Mouse (Mus musculus): Measurements from ENCODE around the gene C2cd5.

The C2cd5 gene

GRCm38 (mm10) chr6:142979665-142980660 lies 120.0 kb downstream of the C2cd5 start:
- no peak for DNase-seq (ENCODE audit: low read depth, low spot score)

- DNase-seq (ENCODE audit: low read depth, low spot score) = peak; percentile 64
Observed at GRCm38 (mm10) chr6:142977221-142977620, 122.7 kb downstream of the C2cd5 start.

- no peak for DNase-seq (ENCODE audit: low read depth, low spot score)
Observed at GRCm38 (mm10) chr6:142973289-142973688, 126.7 kb downstream of the C2cd5 start.

GRCm38 (mm10) chr6:142972205-142972604 lies 127.7 kb downstream of the C2cd5 start:
- no peak for DNase-seq (ENCODE audit: low read depth, low spot score)

GRCm38 (mm10) chr6:142967407-142967806 lies 132.5 kb downstream of the C2cd5 start:
- no peak for DNase-seq (ENCODE audit: low read depth, low spot score)

- peak; percentile 94 for DNase-seq (ENCODE audit: low read depth, low spot score)
Observed at GRCm38 (mm10) chr6:142964531-142965385, 135.2 kb downstream of the C2cd5 start.

- DNase-seq (ENCODE audit: low read depth, low spot score) = peak; percentile 64
Observed at GRCm38 (mm10) chr6:142964076-142964530, 135.8 kb downstream of the C2cd5 start, which contains the start of gene St8sia1. St8sia1 (minus strand) TSS chr6:142964452.

GRCm38 (mm10) chr6:142963480-142964075 lies 136.4 kb downstream of the C2cd5 start:
- DNase-seq (ENCODE audit: low read depth, low spot score) = no peak

- no peak for DNase-seq (ENCODE audit: low read depth, low spot score)
Observed at GRCm38 (mm10) chr6:142962881-142963280, 137.1 kb downstream of the C2cd5 start.

- peak; percentile 68 for DNase-seq (ENCODE audit: low read depth, low spot score)
Observed at GRCm38 (mm10) chr6:142962476-142962875, 137.5 kb downstream of the C2cd5 start.

GRCm38 (mm10) chr6:142961721-142962455 lies 138.1 kb downstream of the C2cd5 start:
- DNase-seq (ENCODE audit: low read depth, low spot score) = peak; percentile 48

All from ES-CJ7 (cell line).